Mouse (Mus musculus): ENCODE results near the gene Mettl1.
A peak's percentile ranks its signal among the peaks of the same experiment; 100 is the strongest.

The Mettl1 gene

GRCm38 (mm10) chr10:127041274-127041766 lies at the start of gene Mettl1, which contains the start of gene Eef1akmt3:
Gene Mettl1, plus strand, starts transcription at chr10:127041414.
Gene Eef1akmt3, minus strand, starts transcription at chr10:127041513.
- DNase-seq (ENCODE audit: extremely low read depth, low read depth) = no peak

- DNase-seq (ENCODE audit: extremely low read depth, low read depth) = no peak
These were observed 49.5 kb upstream of the Mettl1 start for GRCm38 (mm10) chr10:126991676-126992075.

- no peak for DNase-seq (ENCODE audit: extremely low read depth, low read depth)
These were observed 47.6 kb upstream of the Mettl1 start for GRCm38 (mm10) chr10:126993621-126994020.

- no peak for DNase-seq (ENCODE audit: extremely low read depth, low read depth)
These were observed 43.7 kb upstream of the Mettl1 start for GRCm38 (mm10) chr10:126997340-126998113.

- DNase-seq (ENCODE audit: extremely low read depth, low read depth) = no peak
These were observed 40.7 kb upstream of the Mettl1 start, which contains the start of gene Avil for GRCm38 (mm10) chr10:127000529-127000928. Gene Avil, plus strand, starts transcription at chr10:127000709.

- no peak for DNase-seq (ENCODE audit: extremely low read depth, low read depth)
These were observed 39.9 kb upstream of the Mettl1 start for GRCm38 (mm10) chr10:127001297-127001696.

- DNase-seq (ENCODE audit: extremely low read depth, low read depth) = no peak
These were observed 39.2 kb upstream of the Mettl1 start for GRCm38 (mm10) chr10:127002056-127002455.

- no peak for DNase-seq (ENCODE audit: extremely low read depth, low read depth)
These were observed 38.4 kb upstream of the Mettl1 start for GRCm38 (mm10) chr10:127002765-127003164.

- DNase-seq (ENCODE audit: extremely low read depth, low read depth) = no peak
These were observed 37.9 kb upstream of the Mettl1 start for GRCm38 (mm10) chr10:127003334-127003733.

- DNase-seq (ENCODE audit: extremely low read depth, low read depth) = no peak
These were observed 37.4 kb upstream of the Mettl1 start for GRCm38 (mm10) chr10:127003806-127004205.

- DNase-seq (ENCODE audit: extremely low read depth, low read depth) = no peak
These were observed 24.7 kb upstream of the Mettl1 start for GRCm38 (mm10) chr10:127016488-127016887.

GRCm38 (mm10) chr10:127017071-127017470 lies 24.1 kb upstream of the Mettl1 start:
- DNase-seq (ENCODE audit: extremely low read depth, low read depth) = no peak

GRCm38 (mm10) chr10:127018422-127018821 lies 22.8 kb upstream of the Mettl1 start:
- no peak for DNase-seq (ENCODE audit: extremely low read depth, low read depth)

- DNase-seq (ENCODE audit: extremely low read depth, low read depth) = peak; percentile 65
These were observed 10.6 kb upstream of the Mettl1 start, which contains the start of gene Tsfm for GRCm38 (mm10) chr10:127030336-127031296. Gene Tsfm, minus strand, starts transcription at chr10:127030840.

- DNase-seq (ENCODE audit: extremely low read depth, low read depth) = no peak
These were observed 7.9 kb upstream of the Mettl1 start for GRCm38 (mm10) chr10:127033301-127033741.

- no peak for DNase-seq (ENCODE audit: extremely low read depth, low read depth)
These were observed 4.9 kb upstream of the Mettl1 start for GRCm38 (mm10) chr10:127036273-127036672.

GRCm38 (mm10) chr10:127037641-127038040 lies 3.6 kb upstream of the Mettl1 start:
- DNase-seq (ENCODE audit: extremely low read depth, low read depth) = no peak

- DNase-seq (ENCODE audit: extremely low read depth, low read depth) = no peak
These were observed 522 bp upstream of the Mettl1 start for GRCm38 (mm10) chr10:127040569-127041214.

GRCm38 (mm10) chr10:127041774-127042338 lies 642 bp downstream of the Mettl1 start:
- DNase-seq (ENCODE audit: extremely low read depth, low read depth) = peak; percentile 70

GRCm38 (mm10) chr10:127042468-127043115 lies 1.4 kb downstream of the Mettl1 start:
- DNase-seq (ENCODE audit: extremely low read depth, low read depth) = no peak
